Mouse (Mus musculus) adipose tissue, adult 10 weeks (tissue): ENCODE results near the gene Eogt. TPM values are rescaled to one million over a fixed set of nuclear protein-coding genes. Genes with fewer than 3 reads are reported as not detected.

Experiments used
- polyA plus RNA-seq: library from polyadenylated mRNA; stranded (reverse); fragments of 350-450 nt; fragmentation: Illumina TruSeq; extraction: RNeasy Lipid Tissue Mini Kit (QIAGEN cat#74804); gene quantifications from one replicate; pipeline ENCODE4 v1.2.3, GENCODE M21; 2014; ENCODE audit warnings: low read depth, low replicate concordance

Gene Eogt
- 12.0 TPM for polyA plus RNA-seq

GRCm38 (mm10) chr6:97148383-97149251, at the start of gene Eogt:
Eogt (minus strand) TSS chr6:97149182.

GRCm38 (mm10) chr6:97178491-97179366, 29.7 kb upstream of the Eogt start, which contains the start of gene Tmf1:
Tmf1 (minus strand) TSS chr6:97179122.

GRCm38 (mm10) chr6:97060074-97060681, 88.8 kb downstream of the Eogt start, which contains the start of gene Fam19a4:
Fam19a4 (minus strand) TSS chr6:97060413.

Other genes starting within 250 kb of the Eogt start
- gene Fam19a4, start 88.8 kb downstream of the Eogt start, polyA plus RNA-seq: not detected
- gene Tmf1, start 29.9 kb upstream of the Eogt start, polyA plus RNA-seq: 23.9 TPM
- 43.9 TPM for gene Uba3, start 56.5 kb upstream of the Eogt start, polyA plus RNA-seq
- gene Arl6ip5, start 61.5 kb upstream of the Eogt start, polyA plus RNA-seq: 72.7 TPM
- not detected for gene Lmod3, start 103.6 kb upstream of the Eogt start, polyA plus RNA-seq